Mouse (Mus musculus): Measurements from ENCODE around the gene Fuk.

DNA sequence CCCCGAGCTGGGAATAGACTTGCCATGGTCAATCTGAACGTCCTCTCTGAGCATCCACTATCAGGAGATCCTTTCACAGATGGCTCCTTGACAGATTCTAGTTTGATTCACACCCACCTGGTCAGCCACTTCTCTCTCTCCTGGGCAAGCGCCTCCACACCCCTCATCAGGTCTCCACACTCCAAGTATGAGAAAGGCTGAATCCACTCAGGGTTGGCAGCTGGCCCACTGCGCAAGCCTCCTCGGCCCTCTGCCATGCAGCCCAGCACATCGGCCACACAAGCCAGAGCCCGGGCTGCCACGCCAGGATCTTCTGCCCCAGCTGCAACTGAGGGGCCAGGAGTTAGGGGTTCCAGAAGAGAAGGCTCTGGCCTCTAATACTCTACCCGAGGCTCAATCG lies 14.7 kb downstream of the Fuk start:
- TF ChIP-seq CTCF (IDR thresholded peaks at IDR 0.05; ENCODE audit: extremely low read depth, insufficient read depth, insufficient read length, insufficient replicate concordance), result no peak
- no peak for TF ChIP-seq POLR2A (IDR thresholded peaks at IDR 0.05; ENCODE audit: low read depth, low read length)

Data from spleen, adult 2 months (tissue).